Mouse (Mus musculus) testis, postnatal 10 days (tissue): Measurements from ENCODE around the gene St3gal5.

ENCODE experiments used
- DNase-seq: peaks from one replicate; pipeline ENCODE4 v3.0.0; 2021; ENCODE audit warnings: low spot score

The St3gal5 gene

DNA sequence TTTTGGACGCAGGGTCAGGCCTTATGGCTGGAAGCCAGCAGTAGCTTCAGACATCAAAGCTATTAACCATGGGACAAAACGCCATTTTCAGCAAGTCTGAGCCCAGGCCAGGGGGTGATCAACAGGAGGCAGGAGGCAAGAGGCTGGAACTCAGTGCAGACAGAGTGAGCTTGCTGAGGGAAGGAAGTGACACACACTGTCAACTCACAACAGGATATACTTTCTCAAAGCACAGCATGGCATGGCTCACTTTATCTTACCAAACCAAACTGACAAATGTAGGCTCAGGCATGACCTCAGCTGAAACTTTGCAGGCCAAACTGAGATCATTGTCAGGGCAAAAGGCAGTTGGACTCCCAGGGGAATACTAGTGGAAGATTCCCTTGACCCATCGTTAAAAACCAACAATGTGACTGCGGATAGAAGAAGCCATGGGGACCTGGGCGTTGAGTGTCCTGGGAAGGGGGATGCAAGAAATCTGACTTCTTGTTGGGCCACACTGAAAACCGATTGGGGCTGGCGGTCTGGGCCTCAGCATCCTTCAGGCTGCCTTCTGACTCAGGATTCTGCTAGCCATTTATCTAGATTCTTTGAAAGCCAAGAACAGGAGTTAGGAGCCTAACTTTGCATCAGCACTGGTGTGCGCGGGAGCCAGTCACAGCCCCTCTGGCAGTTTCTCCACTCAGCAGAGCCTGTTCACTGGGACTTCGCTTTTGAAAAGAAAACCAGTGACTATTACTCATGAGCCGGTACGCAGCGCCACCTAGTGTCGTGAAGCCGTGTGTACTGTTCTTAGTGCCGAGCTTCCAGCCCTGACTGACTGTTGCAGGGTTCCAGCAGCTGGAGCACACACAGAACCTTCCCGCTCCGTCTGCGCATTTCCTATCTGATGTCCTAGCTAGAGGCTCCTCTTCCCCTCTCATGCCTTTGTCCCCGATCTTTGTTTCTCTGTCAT, 67.2 kb downstream of the St3gal5 start:
- peak; percentile 93 for DNase-seq

- no peak for DNase-seq
Observed at GRCm38 (mm10) chr6:72165907-72166306, 68.5 kb downstream of the St3gal5 start.

GRCm38 (mm10) chr6:72171391-72171790, 74.0 kb downstream of the St3gal5 start:
- DNase-seq, result no peak

GRCm38 (mm10) chr6:72173350-72173749, 76.0 kb downstream of the St3gal5 start:
- no peak for DNase-seq

GRCm38 (mm10) chr6:72175419-72175818, 78.0 kb downstream of the St3gal5 start:
- DNase-seq, result no peak

- no peak for DNase-seq
Observed at GRCm38 (mm10) chr6:72176004-72176403, 78.6 kb downstream of the St3gal5 start.

GRCm38 (mm10) chr6:72177417-72177816, 80.0 kb downstream of the St3gal5 start:
- no peak for DNase-seq

DNA sequence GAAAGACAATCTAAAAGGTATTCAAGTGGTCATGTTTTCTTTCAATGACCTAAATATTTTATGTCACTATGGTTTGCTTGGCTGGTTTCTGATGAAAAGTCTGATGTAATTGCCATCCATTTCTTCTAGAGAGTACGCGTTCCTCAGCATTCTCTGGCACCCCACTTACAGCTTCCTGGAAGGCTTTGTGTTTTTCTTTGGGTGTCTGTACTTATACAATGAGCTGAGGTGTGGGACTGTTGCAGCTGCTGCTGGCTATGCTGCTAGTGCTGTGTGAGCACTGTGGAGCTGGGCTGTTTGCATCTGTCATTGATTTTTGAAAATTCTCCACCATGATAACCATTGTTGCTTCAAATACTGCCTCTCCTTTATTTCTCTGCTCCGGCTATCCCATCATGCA, 81.6 kb downstream of the St3gal5 start:
- no peak for DNase-seq

DNA sequence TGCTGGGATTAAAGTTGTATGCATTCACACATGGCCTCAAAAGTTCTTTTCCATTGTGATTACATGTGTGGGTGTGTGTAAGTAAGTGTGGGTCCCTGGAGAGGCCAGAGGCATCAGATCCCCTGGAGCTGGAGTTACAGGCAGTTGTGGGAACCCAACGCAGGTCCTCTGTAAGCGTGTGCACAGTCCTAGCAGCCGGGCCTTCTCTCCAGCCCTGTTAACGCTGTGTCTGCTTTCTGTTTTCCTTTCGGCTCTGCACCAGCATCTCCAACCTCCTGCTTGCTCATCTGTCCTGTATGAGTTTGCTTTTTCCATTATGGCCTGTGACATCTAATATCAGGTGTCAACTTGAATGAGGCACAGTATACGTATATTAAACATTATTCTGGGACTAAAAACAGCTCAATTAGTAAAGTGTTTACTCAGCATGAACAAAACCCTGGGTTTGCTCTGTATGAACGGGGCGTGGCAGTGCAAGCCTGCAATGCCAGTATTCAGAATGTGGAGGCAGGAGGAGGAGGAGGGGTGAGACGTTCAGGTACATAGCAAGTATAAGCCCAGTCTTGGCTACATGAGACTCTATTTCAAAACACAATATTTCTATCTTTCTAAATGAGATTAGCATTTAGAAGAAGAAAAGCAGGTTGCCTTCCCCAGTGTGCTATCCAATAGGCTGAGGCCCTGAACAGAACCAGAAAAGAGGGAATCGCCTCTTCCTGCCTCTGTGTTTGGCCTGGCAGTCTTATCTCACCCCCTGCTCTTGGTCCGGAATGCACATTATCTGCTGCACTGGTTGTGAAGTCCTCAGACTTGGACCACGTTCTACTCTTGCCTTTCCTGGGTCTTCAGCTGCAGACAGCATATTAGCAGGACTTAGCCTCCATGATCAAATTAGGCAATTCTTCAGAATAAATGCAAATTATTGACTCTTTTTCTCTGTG, 82.4 kb downstream of the St3gal5 start:
- DNase-seq, result no peak

- DNase-seq, result no peak
Observed at GRCm38 (mm10) chr6:72184576-72184975, 87.2 kb downstream of the St3gal5 start.

DNA sequence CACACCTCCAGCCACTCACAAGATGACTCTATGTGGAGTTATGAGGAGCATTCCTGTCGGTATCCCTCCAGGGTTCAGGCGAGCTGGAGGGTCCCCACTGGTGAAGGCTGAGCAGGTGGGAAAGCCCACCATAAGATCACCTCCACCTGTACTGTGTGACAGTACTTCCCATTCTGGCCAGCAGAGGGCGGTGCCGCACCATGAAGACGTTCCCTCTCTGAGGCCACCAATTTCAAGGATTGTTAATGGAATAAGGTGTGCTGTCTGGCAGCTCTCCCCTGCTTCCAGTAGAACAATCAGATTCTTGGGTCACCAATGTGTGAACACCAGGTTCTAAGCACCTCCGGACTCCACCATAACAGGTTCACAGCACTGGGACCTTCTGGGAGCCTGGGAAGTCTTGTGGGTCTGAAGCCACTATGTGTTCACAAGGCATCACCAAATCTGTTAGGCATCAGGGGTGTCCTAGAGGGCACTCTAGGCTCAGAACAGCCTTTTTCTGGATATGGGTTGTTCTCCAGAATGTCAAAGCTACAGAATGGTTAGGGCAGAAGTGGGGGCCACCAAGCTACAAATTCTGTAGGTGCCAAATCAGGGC, 88.6 kb downstream of the St3gal5 start:
- DNase-seq, result peak; percentile 94

DNA sequence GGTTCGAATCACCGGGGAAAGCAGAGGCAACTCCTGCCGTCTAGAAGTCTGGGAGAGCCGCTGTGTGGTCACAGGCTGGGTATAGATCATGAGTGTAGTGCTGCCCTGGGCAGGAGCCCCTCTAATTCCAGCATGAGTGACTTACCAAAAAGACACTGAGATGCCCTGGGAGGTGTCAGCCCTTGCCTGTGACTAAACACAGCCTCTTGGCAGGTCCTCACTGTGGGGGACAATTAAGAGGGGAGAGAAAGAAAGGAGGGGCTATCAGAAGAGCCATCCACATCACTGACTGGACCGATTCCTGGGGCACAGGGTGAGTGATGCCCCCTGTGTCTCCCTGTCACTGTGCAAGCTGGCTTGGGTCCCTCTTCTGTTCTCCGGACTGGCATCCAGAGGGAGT, 89.4 kb downstream of the St3gal5 start:
- no peak for DNase-seq

DNA sequence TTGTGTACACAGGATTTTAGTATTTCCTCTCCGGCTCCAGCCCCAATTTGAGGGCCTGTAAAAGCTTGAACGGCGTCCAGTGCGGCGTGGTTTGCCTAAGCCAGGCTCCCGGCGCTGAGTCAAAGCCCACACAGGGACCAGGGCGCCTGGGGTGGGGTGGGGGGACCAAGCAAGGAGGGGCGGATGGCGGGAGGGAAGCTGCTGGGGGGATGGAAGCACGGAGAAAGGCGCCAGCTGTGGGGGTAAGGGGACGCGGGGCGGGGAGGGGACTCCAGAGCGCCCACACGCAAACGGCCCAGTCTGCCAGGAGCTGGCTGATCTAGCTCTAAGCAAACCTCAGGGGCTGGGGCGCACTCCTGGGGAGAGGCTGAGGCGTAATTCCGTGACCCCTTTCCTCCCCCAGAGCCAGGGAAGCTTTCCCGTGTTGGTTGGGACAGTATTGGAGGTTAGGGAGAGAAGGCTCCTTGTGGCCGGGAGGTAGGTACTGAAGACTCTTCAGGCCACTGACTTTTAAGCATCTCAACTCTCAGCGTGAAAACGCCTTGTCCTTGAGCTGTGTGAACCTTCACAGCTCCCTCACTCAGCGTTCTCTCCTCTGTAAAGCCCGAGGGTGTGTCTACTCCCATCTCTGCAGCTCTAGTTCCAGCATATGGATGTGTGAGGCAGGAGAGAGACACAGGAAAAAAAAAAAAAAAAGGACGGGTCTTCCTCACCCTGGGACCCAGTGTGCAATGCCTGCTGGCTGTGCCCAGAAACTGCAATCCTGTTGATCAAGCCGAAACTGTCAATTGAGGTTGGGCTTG, 91.9 kb downstream of the St3gal5 start:
- DNase-seq, result peak; percentile 61

DNA sequence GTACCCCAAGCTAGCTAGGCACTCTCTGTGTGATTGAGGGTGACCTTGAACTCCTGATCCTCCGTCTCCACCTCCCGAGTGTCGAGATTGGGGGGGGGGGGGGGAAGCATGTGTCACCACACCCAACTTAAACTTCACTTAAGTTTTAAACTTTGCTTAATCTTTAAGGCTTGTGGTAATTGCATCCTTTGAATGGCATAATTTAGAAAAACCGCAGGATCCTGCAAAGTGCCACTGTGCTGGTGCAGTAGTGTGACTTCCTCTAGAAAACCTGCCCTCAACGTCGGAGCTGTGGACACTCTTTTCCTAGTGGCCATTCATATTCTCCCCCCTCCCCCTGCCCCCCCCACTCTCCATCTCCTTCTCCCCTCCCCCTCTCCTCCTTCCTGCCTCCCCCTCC, 92.7 kb downstream of the St3gal5 start:
- no peak for DNase-seq

GRCm38 (mm10) chr6:72190577-72190976, 93.2 kb downstream of the St3gal5 start:
- DNase-seq, result no peak

DNA sequence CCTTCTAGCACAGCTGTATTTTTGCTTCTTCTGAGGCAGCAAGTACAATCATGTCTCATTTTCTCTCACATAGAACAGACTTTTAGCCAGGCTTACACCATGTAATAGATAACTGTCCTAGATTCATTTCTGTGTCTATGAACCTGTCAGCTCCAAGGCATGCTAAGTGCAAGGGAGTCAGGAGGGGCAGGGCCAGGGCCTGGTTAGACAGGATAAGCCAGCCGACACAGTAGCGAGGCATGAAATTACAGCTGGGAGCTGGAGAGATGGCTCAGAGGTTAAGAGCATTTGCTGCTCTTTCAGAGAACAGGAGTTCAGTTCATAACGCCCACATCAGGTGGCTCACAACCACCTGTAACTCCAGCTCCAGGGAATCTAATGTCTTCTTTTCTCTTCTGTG, 99.3 kb downstream of the St3gal5 start:
- no peak for DNase-seq

- no peak for DNase-seq
Observed at GRCm38 (mm10) chr6:72197515-72197914, 100.1 kb downstream of the St3gal5 start.

GRCm38 (mm10) chr6:72200595-72201256, 103.3 kb downstream of the St3gal5 start:
- no peak for DNase-seq

GRCm38 (mm10) chr6:72202732-72203131, 105.3 kb downstream of the St3gal5 start:
- DNase-seq, result no peak

- no peak for DNase-seq
Observed at GRCm38 (mm10) chr6:72203279-72203678, 105.9 kb downstream of the St3gal5 start.
